Mouse (Mus musculus): ENCODE results near the gene Tm9sf2. TPM values are rescaled to one million over a fixed set of nuclear protein-coding genes. Genes with fewer than 3 reads are reported as not detected.
"Not testable (repeated sequence)": the region's sequence is repeated elsewhere in the genome, so short reads cannot be mapped to it uniquely, and the experiment has no call there.

Tm9sf2 gene
- polyA plus RNA-seq (2015; fragmentation: Nextera tagmentation; extraction: Ambion mirVana), result 180 and 192 TPM in 2 replicates

- Histone ChIP-seq H3K27me3 (no peaks in the 10 kb centered on the region), H3K4me3 (replicated peaks) (peak within 1 kb of the TSS; percentile 100), H3K36me3 (peaks cover 7% of the 10 kb centered on the region; the same call in 1 of the 2 replicates), H3K27ac (peak within 1 kb of the TSS; percentile 99), H3K9ac (peak within 1 kb of the TSS; percentile 98), H3K4me1 (peaks cover 31% of the 10 kb centered on the region), H3K9me3 (replicated peaks) (no peaks in the 10 kb centered on the region), H3K4me2 (peak within 1 kb of the TSS; percentile 77)
- ATAC-seq (replicated peaks; ENCODE audit: low FRiP score), result peak; percentile 94
- WGBS, result under 1% methylated on average over 76 of the region's 76 CpGs
Measured at GRCm38 (mm10) chr14:122106822-122107468, at the start of gene Tm9sf2. Gene Tm9sf2, plus strand, starts transcription at chr14:122107038.

DNA sequence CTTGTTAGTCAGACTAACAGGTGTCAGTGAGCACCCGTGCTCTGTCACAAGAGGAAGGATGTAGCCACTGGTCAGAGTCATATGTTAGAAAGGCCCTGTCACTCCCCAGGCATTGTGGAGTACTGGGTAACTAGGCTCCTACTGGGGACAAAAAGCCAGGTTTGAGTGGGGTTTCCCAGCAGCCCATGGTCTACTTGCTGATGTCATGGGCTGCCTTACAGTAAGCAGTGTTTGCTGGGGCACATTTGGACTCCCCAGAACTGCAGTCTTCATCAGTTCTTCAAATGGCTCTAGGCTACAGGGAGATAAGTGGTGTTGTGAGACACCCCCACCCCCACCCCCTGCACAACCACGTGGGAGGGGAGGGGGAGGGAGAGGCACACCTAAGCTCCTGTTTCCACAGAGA lies 48.9 kb upstream of the Tm9sf2 start:
- no peak overlapping the region for H3K9ac ChIP-seq
- H3K27ac ChIP-seq, result no peak overlapping the region
- no peaks in the 10 kb centered on the region for H3K36me3 ChIP-seq
- no peak overlapping the region for H3K4me2 ChIP-seq
- no peaks in the 10 kb centered on the region for H3K9me3 ChIP-seq (replicated peaks)
- H3K4me3 ChIP-seq (replicated peaks), result no peak overlapping the region
- H3K27me3 ChIP-seq, result no peaks in the 10 kb centered on the region
- H3K4me1 ChIP-seq, result 0 out of 2 replicates have a peak, but pooled peaks cover 2% of the 10 kb centered on the region
- ATAC-seq (replicated peaks; ENCODE audit: low FRiP score), result 0 out of 2 replicates have a peak, but pooled peaks have one; percentile 27
- 28% methylated on average over 2 of the region's 2 CpGs for WGBS

DNA sequence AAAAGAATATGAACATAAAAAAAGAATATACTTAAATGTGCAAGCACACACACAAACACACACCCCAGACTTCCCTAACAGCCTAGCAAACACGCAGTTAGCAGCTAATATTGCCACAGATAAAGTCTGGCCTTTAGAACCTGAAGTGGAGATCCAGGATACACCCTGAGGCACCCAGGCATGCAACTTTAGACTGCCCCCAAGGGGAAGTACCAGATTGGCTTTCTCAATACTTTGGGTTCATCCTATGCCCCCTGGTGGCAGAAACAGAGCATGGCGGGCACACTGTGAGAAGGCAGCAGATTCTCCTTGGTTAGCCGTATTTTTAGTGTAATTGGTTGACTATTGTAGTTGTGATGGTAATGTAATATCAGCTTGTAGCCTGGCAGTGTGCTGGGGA lies 46.2 kb upstream of the Tm9sf2 start:
- Histone ChIP-seq H3K27ac (no peak overlapping the region), H3K4me3 (replicated peaks) (no peak overlapping the region), H3K27me3 (no peaks in the 10 kb centered on the region), H3K4me2 (no peak overlapping the region), H3K9ac (no peak overlapping the region), H3K9me3 (replicated peaks) (no peaks in the 10 kb centered on the region), H3K36me3 (no peaks in the 10 kb centered on the region), H3K4me1 (0 out of 2 replicates have a peak, but pooled peaks cover 2% of the 10 kb centered on the region)
- peak; percentile 81 for ATAC-seq (replicated peaks; ENCODE audit: low FRiP score)
- 6% methylated on average over 3 of the region's 3 CpGs for WGBS

DNA sequence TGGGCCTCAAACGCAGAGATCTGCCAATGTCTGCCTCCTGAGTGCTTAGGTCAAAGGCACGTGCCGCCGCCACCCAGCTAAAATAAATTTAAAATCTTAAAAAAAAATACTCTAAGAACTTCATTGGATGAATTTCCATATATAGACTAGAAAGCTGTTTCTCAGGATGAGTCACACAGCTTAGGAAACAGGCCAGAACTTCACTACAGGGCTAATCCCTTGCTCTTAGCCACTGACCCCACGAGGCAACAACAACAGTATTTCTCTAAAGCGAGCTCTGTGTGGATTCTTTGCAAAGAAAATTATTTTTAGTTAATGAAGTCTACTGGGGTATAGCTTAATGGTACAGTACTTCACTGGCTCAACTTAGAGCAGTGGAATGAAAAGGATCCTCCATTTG lies 45.5 kb upstream of the Tm9sf2 start:
- Histone ChIP-seq H3K4me1 (0 out of 2 replicates have a peak, but pooled peaks cover 2% of the 10 kb centered on the region), H3K27me3 (no peaks in the 10 kb centered on the region), H3K4me2 (no peak overlapping the region), H3K9ac (no peak overlapping the region), H3K36me3 (no peaks in the 10 kb centered on the region), H3K27ac (no peak overlapping the region), H3K9me3 (replicated peaks) (no peaks in the 10 kb centered on the region), H3K4me3 (replicated peaks) (no peak overlapping the region)
- 84% methylated on average over 6 of the region's 6 CpGs for WGBS
- no peak for ATAC-seq (replicated peaks; ENCODE audit: low FRiP score)

DNA sequence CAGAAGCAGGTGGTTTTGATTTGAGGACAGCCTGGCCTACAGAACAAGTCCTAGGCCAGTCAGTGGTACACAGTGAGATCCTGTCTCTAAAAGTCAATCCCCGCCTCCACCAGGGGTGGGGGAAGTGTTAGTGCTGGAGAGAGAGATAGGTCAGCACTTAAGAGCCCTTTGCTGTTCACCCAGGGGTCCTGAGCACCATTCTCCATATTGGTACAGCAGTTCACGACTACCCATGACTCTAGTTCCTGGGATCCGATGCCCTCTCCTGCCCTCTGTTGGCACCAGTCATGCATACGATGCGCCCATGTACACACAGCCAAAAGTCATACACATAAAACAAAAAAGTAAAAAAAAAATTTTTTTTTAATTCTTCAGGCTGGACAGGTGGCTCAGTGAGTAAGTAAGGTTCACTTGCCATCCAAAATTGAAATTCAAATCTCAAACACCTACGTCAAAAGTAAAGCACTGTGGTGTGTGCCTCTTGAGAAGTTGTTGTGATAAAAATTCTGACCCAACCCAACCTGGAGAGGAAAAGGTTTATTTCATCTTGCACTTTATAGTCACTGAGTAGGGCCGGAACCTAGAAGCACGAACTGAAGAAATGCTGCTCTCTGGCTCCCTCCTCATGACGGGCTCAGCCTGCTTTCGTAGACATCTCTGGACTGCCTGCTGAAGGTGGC lies 44.3 kb upstream of the Tm9sf2 start:
- no peak overlapping the region for H3K4me3 ChIP-seq (replicated peaks)
- no peak for ATAC-seq (replicated peaks; ENCODE audit: low FRiP score)
- no peaks in the 10 kb centered on the region for H3K27me3 ChIP-seq
- no peaks in the 10 kb centered on the region for H3K36me3 ChIP-seq
- H3K4me1 ChIP-seq, result 0 out of 2 replicates have a peak, but pooled peaks cover 2% of the 10 kb centered on the region
- no peak overlapping the region for H3K9ac ChIP-seq
- WGBS, result 85% methylated on average over 10 of the region's 10 CpGs
- H3K4me2 ChIP-seq, result no peak overlapping the region
- no peak overlapping the region for H3K27ac ChIP-seq
- no peaks in the 10 kb centered on the region for H3K9me3 ChIP-seq (replicated peaks)

DNA sequence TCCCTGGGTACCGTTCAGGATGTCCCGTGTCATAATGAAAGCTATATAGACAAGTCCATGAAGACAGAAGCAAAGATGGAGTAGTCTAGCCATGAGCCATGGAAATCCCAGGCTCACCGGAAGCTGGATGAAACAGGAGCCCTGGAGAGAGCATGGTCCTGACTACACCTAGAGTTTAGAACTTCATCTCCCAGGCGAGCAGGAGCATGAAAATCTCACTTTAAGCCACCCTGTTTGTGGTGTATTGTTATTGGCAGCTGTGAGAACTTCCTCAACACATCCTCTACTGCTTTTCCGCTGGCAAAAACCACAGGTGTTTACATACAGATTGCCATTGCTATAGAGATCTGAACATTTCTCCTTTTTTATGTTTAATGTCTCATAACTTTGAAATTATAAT lies 43.2 kb upstream of the Tm9sf2 start:
- ATAC-seq (replicated peaks; ENCODE audit: low FRiP score), result no peak
- no peaks in the 10 kb centered on the region for H3K9me3 ChIP-seq (replicated peaks)
- WGBS, result 82% methylated on average over 5 of the region's 5 CpGs

DNA sequence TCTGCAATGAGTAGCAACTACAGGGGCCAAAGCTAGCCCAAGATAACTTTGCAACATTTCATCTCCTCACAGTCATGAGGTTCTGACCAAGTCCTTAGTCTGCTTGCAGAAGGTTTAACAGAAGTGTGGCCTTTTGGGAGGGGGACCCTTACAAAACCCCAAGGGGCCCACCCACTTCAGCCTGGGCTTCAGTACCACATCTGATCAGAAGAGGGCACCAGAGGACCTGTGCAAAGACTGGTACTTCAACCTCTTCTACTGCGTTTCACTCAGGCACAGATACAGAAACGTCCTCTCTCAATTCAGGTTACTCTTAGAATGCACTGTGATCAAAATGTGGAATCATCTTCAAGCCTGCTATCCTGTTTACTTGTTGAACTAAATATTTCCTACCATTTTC lies 42.3 kb upstream of the Tm9sf2 start:
- H3K4me1 ChIP-seq, result 0 out of 2 replicates have a peak, but pooled peaks cover 6% of the 10 kb centered on the region
- H3K4me2 ChIP-seq, result no peak overlapping the region
- H3K27ac ChIP-seq, result no peak overlapping the region
- H3K27me3 ChIP-seq, result no peaks in the 10 kb centered on the region
- no peak overlapping the region for H3K9ac ChIP-seq
- no peak overlapping the region for H3K4me3 ChIP-seq (replicated peaks)
- no peaks in the 10 kb centered on the region for H3K9me3 ChIP-seq (replicated peaks)
- no peak for ATAC-seq (replicated peaks; ENCODE audit: low FRiP score)
- 5% methylated on average over 2 of the region's 2 CpGs for WGBS
- no peaks in the 10 kb centered on the region for H3K36me3 ChIP-seq

More for the DNA sequence above, 43.2 kb upstream of the Tm9sf2 start:
- Histone ChIP-seq H3K36me3 (no peaks in the 10 kb centered on the region), H3K27me3 (no peaks in the 10 kb centered on the region), H3K9ac (no peak overlapping the region), H3K4me1 (0 out of 2 replicates have a peak, but pooled peaks cover 2% of the 10 kb centered on the region), H3K27ac (no peak overlapping the region), H3K4me2 (no peak overlapping the region), H3K4me3 (replicated peaks) (no peak overlapping the region)

- WGBS, result 64% methylated on average over 4 of the region's 4 CpGs
- Histone ChIP-seq H3K9me3 (replicated peaks) (no peaks in the 10 kb centered on the region), H3K4me3 (replicated peaks) (no peak overlapping the region), H3K4me1 (0 out of 2 replicates have a peak, but pooled peaks cover 7% of the 10 kb centered on the region), H3K27me3 (no peaks in the 10 kb centered on the region), H3K4me2 (no peak overlapping the region), H3K9ac (no peak overlapping the region), H3K27ac (no peak overlapping the region), H3K36me3 (no peaks in the 10 kb centered on the region)
- no peak for ATAC-seq (replicated peaks; ENCODE audit: low FRiP score)
Measured at GRCm38 (mm10) chr14:122066243-122066642, 40.6 kb upstream of the Tm9sf2 start.

DNA sequence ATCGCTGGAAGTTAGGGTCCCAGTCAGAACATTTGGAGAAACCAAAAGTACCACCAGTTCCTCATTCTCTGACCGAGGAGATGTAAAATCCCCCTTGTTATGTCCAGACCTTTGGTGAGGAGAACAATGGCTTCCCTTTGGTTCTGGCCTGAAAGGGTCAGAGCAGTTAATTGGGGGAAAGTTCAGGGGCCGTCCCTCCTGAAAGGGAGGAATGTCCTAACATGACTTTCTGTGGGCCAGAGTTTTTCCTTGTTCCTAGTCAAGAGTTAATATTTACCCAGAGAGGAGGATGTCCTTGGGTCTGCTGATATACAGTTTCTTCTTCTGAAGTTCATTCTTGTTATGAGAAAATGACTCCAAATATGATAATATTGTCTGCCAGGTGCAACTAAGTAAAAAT lies 38.8 kb upstream of the Tm9sf2 start:
- not testable (repeated sequence) for H3K27me3 ChIP-seq; ATAC-seq (replicated peaks; ENCODE audit: low FRiP score); H3K9ac ChIP-seq; H3K4me3 ChIP-seq (replicated peaks); H3K4me1 ChIP-seq; H3K27ac ChIP-seq; H3K36me3 ChIP-seq; H3K9me3 ChIP-seq (replicated peaks); H3K4me2 ChIP-seq
- 67% methylated on average over 3 of the region's 3 CpGs for WGBS

GRCm38 (mm10) chr14:122068801-122069695 lies 37.8 kb upstream of the Tm9sf2 start:
- Histone ChIP-seq H3K9me3 (replicated peaks) (no peaks in the 10 kb centered on the region), H3K4me2 (no peak overlapping the region), H3K4me3 (replicated peaks) (no peak overlapping the region), H3K4me1 (0 out of 2 replicates have a peak, but pooled peaks cover 7% of the 10 kb centered on the region), H3K9ac (no peak overlapping the region), H3K36me3 (no peaks in the 10 kb centered on the region), H3K27ac (no peak overlapping the region; the same call in 1 of the 2 replicates), H3K27me3 (no peaks in the 10 kb centered on the region)
- WGBS, result 52% methylated on average over 11 of the region's 11 CpGs
- no peak for ATAC-seq (replicated peaks; ENCODE audit: low FRiP score)

DNA sequence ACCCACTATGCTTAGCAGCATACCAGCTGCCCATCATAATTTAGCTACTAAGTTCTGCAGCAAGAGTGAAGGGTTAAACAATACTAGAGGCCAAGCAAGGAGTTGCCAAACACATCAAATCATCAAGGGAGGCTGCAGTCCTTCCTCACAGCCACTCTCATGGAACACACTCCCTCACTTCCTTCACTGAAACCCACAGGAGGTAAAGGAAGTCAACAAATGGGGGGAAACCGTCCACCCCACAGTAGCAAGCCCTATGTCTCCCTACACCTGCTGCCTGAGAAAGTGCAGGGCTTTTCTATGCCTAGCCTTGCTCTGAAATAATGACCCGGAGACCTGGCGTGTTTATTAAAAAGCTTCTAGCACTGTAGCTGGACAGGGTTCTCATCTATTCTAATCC lies 36.9 kb upstream of the Tm9sf2 start:
- H3K9me3 ChIP-seq (replicated peaks), result no peaks in the 10 kb centered on the region
- H3K27me3 ChIP-seq, result no peaks in the 10 kb centered on the region
- H3K4me3 ChIP-seq (replicated peaks), result no peak overlapping the region
- no peak overlapping the region for H3K4me2 ChIP-seq
- no peaks in the 10 kb centered on the region for H3K36me3 ChIP-seq
- WGBS, result 82% methylated on average over 3 of the region's 3 CpGs
- no peak overlapping the region for H3K9ac ChIP-seq
- ATAC-seq (replicated peaks; ENCODE audit: low FRiP score), result no peak
- H3K4me1 ChIP-seq, result 0 out of 2 replicates have a peak, but pooled peaks cover 7% of the 10 kb centered on the region
- H3K27ac ChIP-seq, result no peak overlapping the region

Measured in kidney, embryonic 15.5 days (tissue).